Mouse (Mus musculus): ENCODE results near the gene Atp6v0a1. TPM values are rescaled to one million over a fixed set of nuclear protein-coding genes. Genes with fewer than 3 reads are reported as not detected.

Atp6v0a1 gene
- polyA plus RNA-seq, 1 experiment = 33.7 TPM

DNA sequence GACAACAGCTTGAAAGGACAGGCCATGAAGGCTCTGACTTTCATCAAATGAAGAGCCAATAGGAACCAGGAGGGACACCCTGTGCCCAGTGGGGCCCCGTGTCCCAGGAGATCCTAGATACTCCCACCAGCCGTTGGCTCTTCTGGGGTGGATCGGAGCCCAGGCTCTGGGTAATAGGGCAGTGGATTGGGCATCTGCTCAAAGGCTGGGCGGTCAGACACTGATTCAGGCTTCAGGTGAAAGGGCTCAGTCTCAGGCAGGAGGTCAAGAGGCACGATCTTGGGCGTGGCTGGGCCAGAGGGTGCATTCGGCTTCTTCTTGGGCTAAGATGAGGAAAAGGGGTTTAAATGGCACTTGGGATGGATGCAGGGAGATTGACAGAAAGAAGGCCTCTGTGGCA, 45.1 kb upstream of the Atp6v0a1 start:
- Histone ChIP-seq H3K9me3 (replicated peaks; ENCODE audit: control insufficient read depth, insufficient read depth, low read length, poor library complexity, severe bottlenecking) (no peaks in the 10 kb centered on the region), H3K36me3 (ENCODE audit: control insufficient read depth, insufficient read depth, low read length, poor library complexity, severe bottlenecking) (no peaks in the 10 kb centered on the region), H3K9ac (ENCODE audit: low read depth, poor library complexity, severe bottlenecking) (no peak overlapping the region), H3K27ac (ENCODE audit: insufficient read depth, low read length) (no peak overlapping the region), H3K27me3 (ENCODE audit: control insufficient read depth, insufficient read depth, low read length, poor library complexity, severe bottlenecking) (no peaks in the 10 kb centered on the region; the same call in 1 of the 2 replicates), H3K4me3 (ENCODE audit: low read depth, low read length) (no peak overlapping the region), H3K4me1 (ENCODE audit: control insufficient read depth, insufficient read depth, low read length) (peaks cover 7% of the 10 kb centered on the region)
- TF ChIP-seq CTCF (IDR thresholded peaks at IDR 0.05; ENCODE audit: low read depth, low read length) (no peak), EP300 (IDR thresholded peaks at IDR 0.05; ENCODE audit: insufficient read depth, low read depth, low read length) (no peak), POLR2A (IDR thresholded peaks at IDR 0.05; ENCODE audit: insufficient read depth, low read length) (no peak)

GRCm38 (mm10) chr11:100964901-100965542, 44.2 kb upstream of the Atp6v0a1 start:
- Histone ChIP-seq H3K27ac (ENCODE audit: insufficient read depth, low read length) (no peak overlapping the region), H3K9ac (ENCODE audit: low read depth, poor library complexity, severe bottlenecking) (no peak overlapping the region), H3K4me1 (ENCODE audit: control insufficient read depth, insufficient read depth, low read length) (peaks cover 7% of the 10 kb centered on the region), H3K4me3 (ENCODE audit: low read depth, low read length) (no peak overlapping the region), H3K9me3 (replicated peaks; ENCODE audit: control insufficient read depth, insufficient read depth, low read length, poor library complexity, severe bottlenecking) (no peaks in the 10 kb centered on the region), H3K36me3 (ENCODE audit: control insufficient read depth, insufficient read depth, low read length, poor library complexity, severe bottlenecking) (no peaks in the 10 kb centered on the region), H3K27me3 (ENCODE audit: control insufficient read depth, insufficient read depth, low read length, poor library complexity, severe bottlenecking) (no peaks in the 10 kb centered on the region; the same call in 1 of the 2 replicates)
- TF ChIP-seq CTCF (IDR thresholded peaks at IDR 0.05; ENCODE audit: low read depth, low read length) = no peak
- TF ChIP-seq POLR2A (IDR thresholded peaks at IDR 0.05; ENCODE audit: insufficient read depth, low read length) = no peak
- no peak for TF ChIP-seq EP300 (IDR thresholded peaks at IDR 0.05; ENCODE audit: insufficient read depth, low read depth, low read length)

DNA sequence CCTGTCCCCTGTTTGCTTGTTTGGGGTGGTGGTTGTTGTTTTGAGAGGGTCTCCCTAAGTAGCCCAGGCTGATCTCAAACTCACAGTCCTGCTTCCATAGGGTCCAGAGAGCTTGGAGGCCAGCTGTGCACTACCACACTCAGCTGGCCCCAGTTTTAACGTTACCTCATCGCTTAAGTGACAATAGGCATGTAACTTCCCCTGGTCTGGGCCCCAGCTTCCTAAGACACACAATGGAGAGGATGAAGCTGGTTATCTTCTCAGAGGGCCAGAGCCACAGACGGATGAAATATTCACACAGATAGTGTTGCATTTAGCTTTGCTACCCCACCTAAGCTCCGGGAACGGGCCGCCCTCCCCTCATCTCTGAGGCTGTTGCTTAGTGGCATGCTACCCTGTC, 43.5 kb upstream of the Atp6v0a1 start:
- H3K9me3 ChIP-seq (replicated peaks; ENCODE audit: control insufficient read depth, insufficient read depth, low read length, poor library complexity, severe bottlenecking) = no peaks in the 10 kb centered on the region
- TF ChIP-seq EP300 (IDR thresholded peaks at IDR 0.05; ENCODE audit: insufficient read depth, low read depth, low read length) = no peak
- no peak for TF ChIP-seq POLR2A (IDR thresholded peaks at IDR 0.05; ENCODE audit: insufficient read depth, low read length)
- TF ChIP-seq CTCF (IDR thresholded peaks at IDR 0.05; ENCODE audit: low read depth, low read length) = no peak
- H3K36me3 ChIP-seq (ENCODE audit: control insufficient read depth, insufficient read depth, low read length, poor library complexity, severe bottlenecking) = no peaks in the 10 kb centered on the region
- H3K4me3 ChIP-seq (ENCODE audit: low read depth, low read length) = no peak overlapping the region
- H3K27me3 ChIP-seq (ENCODE audit: control insufficient read depth, insufficient read depth, low read length, poor library complexity, severe bottlenecking) = no peaks in the 10 kb centered on the region; the same call in 1 of the 2 replicates
- H3K27ac ChIP-seq (ENCODE audit: insufficient read depth, low read length) = no peak overlapping the region
- H3K4me1 ChIP-seq (ENCODE audit: control insufficient read depth, insufficient read depth, low read length) = peaks cover 7% of the 10 kb centered on the region
- no peak overlapping the region for H3K9ac ChIP-seq (ENCODE audit: low read depth, poor library complexity, severe bottlenecking)

- Histone ChIP-seq H3K9me3 (replicated peaks; ENCODE audit: control insufficient read depth, insufficient read depth, low read length, poor library complexity, severe bottlenecking) (no peaks in the 10 kb centered on the region), H3K36me3 (ENCODE audit: control insufficient read depth, insufficient read depth, low read length, poor library complexity, severe bottlenecking) (no peaks in the 10 kb centered on the region), H3K27me3 (ENCODE audit: control insufficient read depth, insufficient read depth, low read length, poor library complexity, severe bottlenecking) (peaks cover 4% of the 10 kb centered on the region; the same call in 1 of the 2 replicates), H3K4me3 (ENCODE audit: low read depth, low read length) (no peak overlapping the region), H3K9ac (ENCODE audit: low read depth, poor library complexity, severe bottlenecking) (no peak overlapping the region), H3K4me1 (ENCODE audit: control insufficient read depth, insufficient read depth, low read length) (peaks cover 7% of the 10 kb centered on the region), H3K27ac (ENCODE audit: insufficient read depth, low read length) (no peak overlapping the region)
- TF ChIP-seq EP300 (IDR thresholded peaks at IDR 0.05; ENCODE audit: insufficient read depth, low read depth, low read length) = no peak
- no peak for TF ChIP-seq POLR2A (IDR thresholded peaks at IDR 0.05; ENCODE audit: insufficient read depth, low read length)
- no peak for TF ChIP-seq CTCF (IDR thresholded peaks at IDR 0.05; ENCODE audit: low read depth, low read length)
These were observed 41.9 kb upstream of the Atp6v0a1 start for GRCm38 (mm10) chr11:100967376-100967775.

DNA sequence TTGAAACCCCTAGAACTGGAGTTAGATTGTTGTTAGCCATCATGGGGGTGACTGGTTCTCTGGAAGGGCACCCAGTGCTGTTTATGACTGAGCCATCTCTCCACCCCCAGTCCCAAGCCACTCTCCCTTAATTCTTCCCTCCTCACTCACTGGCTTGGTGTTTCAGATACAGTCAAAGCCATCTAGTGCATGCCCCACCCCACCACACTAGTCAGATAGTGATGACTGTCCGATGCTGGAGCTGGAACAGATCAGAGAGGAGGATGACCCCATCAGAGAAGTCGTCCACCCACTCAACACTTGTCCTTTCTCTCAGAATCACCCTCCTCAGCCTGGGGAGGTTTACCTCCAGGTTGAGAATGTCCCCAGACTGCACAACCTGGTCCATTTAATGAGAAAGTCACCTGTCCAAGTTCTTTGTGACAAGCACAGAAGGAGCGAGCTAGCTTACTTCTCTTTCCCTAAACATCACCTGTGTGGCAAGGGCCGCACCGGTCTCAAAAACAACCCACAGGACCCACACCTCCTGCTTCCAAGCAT, 41.3 kb upstream of the Atp6v0a1 start:
- H3K27me3 ChIP-seq (ENCODE audit: control insufficient read depth, insufficient read depth, low read length, poor library complexity, severe bottlenecking) = peaks cover 4% of the 10 kb centered on the region; the same call in 1 of the 2 replicates
- no peak for TF ChIP-seq EP300 (IDR thresholded peaks at IDR 0.05; ENCODE audit: insufficient read depth, low read depth, low read length)
- no peak for TF ChIP-seq POLR2A (IDR thresholded peaks at IDR 0.05; ENCODE audit: insufficient read depth, low read length)
- no peak for TF ChIP-seq CTCF (IDR thresholded peaks at IDR 0.05; ENCODE audit: low read depth, low read length)
- no peaks in the 10 kb centered on the region for H3K9me3 ChIP-seq (replicated peaks; ENCODE audit: control insufficient read depth, insufficient read depth, low read length, poor library complexity, severe bottlenecking)
- H3K27ac ChIP-seq (ENCODE audit: insufficient read depth, low read length) = no peak overlapping the region
- H3K9ac ChIP-seq (ENCODE audit: low read depth, poor library complexity, severe bottlenecking) = no peak overlapping the region
- H3K4me1 ChIP-seq (ENCODE audit: control insufficient read depth, insufficient read depth, low read length) = peaks cover 7% of the 10 kb centered on the region
- no peaks in the 10 kb centered on the region for H3K36me3 ChIP-seq (ENCODE audit: control insufficient read depth, insufficient read depth, low read length, poor library complexity, severe bottlenecking)
- no peak overlapping the region for H3K4me3 ChIP-seq (ENCODE audit: low read depth, low read length)

DNA sequence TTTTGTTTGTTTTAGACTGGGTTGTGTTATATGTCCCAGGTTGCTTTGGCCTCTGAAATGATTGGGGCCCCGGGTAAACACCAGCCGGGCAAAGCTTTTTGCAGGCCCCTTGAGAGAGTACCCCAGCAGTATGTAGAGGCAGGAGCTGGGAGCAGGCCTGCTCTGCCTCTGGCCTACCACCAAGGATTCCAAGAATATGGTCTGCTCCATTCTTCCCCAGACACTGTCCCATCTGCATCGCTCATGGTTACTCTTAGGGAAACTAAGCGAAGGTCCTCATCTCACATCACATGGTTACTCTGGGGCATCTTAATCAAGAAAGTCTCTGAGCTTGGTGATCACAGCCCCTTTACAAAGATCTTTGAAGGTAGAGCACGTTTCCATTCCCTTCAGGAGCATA, 40.8 kb upstream of the Atp6v0a1 start:
- Histone ChIP-seq H3K27ac (ENCODE audit: insufficient read depth, low read length) (no peak overlapping the region), H3K9me3 (replicated peaks; ENCODE audit: control insufficient read depth, insufficient read depth, low read length, poor library complexity, severe bottlenecking) (no peaks in the 10 kb centered on the region), H3K4me1 (ENCODE audit: control insufficient read depth, insufficient read depth, low read length) (peaks cover 7% of the 10 kb centered on the region), H3K4me3 (ENCODE audit: low read depth, low read length) (no peak overlapping the region), H3K9ac (ENCODE audit: low read depth, poor library complexity, severe bottlenecking) (no peak overlapping the region), H3K36me3 (ENCODE audit: control insufficient read depth, insufficient read depth, low read length, poor library complexity, severe bottlenecking) (no peaks in the 10 kb centered on the region), H3K27me3 (ENCODE audit: control insufficient read depth, insufficient read depth, low read length, poor library complexity, severe bottlenecking) (peaks cover 4% of the 10 kb centered on the region; the same call in 1 of the 2 replicates)
- TF ChIP-seq CTCF (IDR thresholded peaks at IDR 0.05; ENCODE audit: low read depth, low read length) = no peak
- no peak for TF ChIP-seq EP300 (IDR thresholded peaks at IDR 0.05; ENCODE audit: insufficient read depth, low read depth, low read length)
- no peak for TF ChIP-seq POLR2A (IDR thresholded peaks at IDR 0.05; ENCODE audit: insufficient read depth, low read length)
